Mouse (Mus musculus) testis, adult 2 months (tissue): ENCODE measurements at regions not wholly inside any gene's neighbourhood (a gene's known extent, or its start where the extent isn't known, plus 50 kb on each side); places are given as distances from the start of the nearest gene placed in this dataset.
"Not testable (repeated sequence)": the region's sequence is repeated elsewhere in the genome, so short reads cannot be mapped to it uniquely, and the experiment has no call there.

Experiments
- H3K27ac ChIP-seq: fragments of 200-500 bp; 2 replicates; pipeline ENCODE4 v1.5.1; 2012; ENCODE audit warnings: low read depth, low read length; ENCODE audit not compliant: control insufficient read depth, insufficient read depth
- H3K27me3 ChIP-seq: fragments of 200-500 bp; 2 replicates; pipeline ENCODE4 v1.6.1; 2012; ENCODE audit warnings: mild to moderate bottlenecking, low read length, moderate library complexity; ENCODE audit not compliant: control insufficient read depth, insufficient read depth
- H3K36me3 ChIP-seq: fragments of 200-500 bp; 2 replicates; pipeline ENCODE4 v1.6.1; 2012; ENCODE audit warnings: mild to moderate bottlenecking, low read length; ENCODE audit not compliant: control insufficient read depth, insufficient read depth
- H3K4me1 ChIP-seq: fragments of 200-500 bp; 2 replicates; pipeline ENCODE4 v1.6.1; 2012; ENCODE audit warnings: low read length; ENCODE audit not compliant: control insufficient read depth, insufficient read depth
- H3K4me3 ChIP-seq: fragments of 200-500 bp; 2 replicates; pipeline ENCODE4 v1.5.1; 2012; ENCODE audit warnings: low read depth, mild to moderate bottlenecking, low read length, moderate library complexity, mixed read lengths; ENCODE audit not compliant: control insufficient read depth
- CTCF ChIP-seq: fragments of 200-500 bp; IDR thresholded peaks from 2 replicates; pipeline ENCODE4 v1.5.1; 2012; ENCODE audit warnings: low read depth, mild to moderate bottlenecking, inconsistent platforms, low read length, moderate library complexity; ENCODE audit not compliant: control insufficient read depth, insufficient read depth, insufficient replicate concordance
- POLR2A ChIP-seq: fragments of 200-500 bp; IDR thresholded peaks from 2 replicates; pipeline ENCODE4 v1.6.1; 2012; ENCODE audit warnings: low read depth, mild to moderate bottlenecking, inconsistent platforms, low read length, moderate library complexity; ENCODE audit not compliant: control insufficient read depth

- no peaks in the 10 kb centered on the region for H3K4me1 ChIP-seq
- TF ChIP-seq CTCF (no peak), POLR2A (no peak)
- H3K4me3 ChIP-seq: no peak overlapping the region
- no peaks in the 10 kb centered on the region for H3K36me3 ChIP-seq
- H3K27ac ChIP-seq: no peak overlapping the region
- H3K27me3 ChIP-seq: no peaks in the 10 kb centered on the region
Measured at GRCm38 (mm10) chr4:7853121-7853782, 385.6 kb downstream of the Car8 start.

GRCm38 (mm10) chr4:7852006-7852615, 386.7 kb downstream of the Car8 start:
- no peaks in the 10 kb centered on the region for H3K4me1 ChIP-seq
- no peaks in the 10 kb centered on the region for H3K36me3 ChIP-seq
- TF ChIP-seq CTCF: no peak
- no peak for TF ChIP-seq POLR2A
- H3K4me3 ChIP-seq: no peak overlapping the region
- H3K27me3 ChIP-seq: no peaks in the 10 kb centered on the region
- H3K27ac ChIP-seq: no peak overlapping the region

- H3K36me3 ChIP-seq: no peaks in the 10 kb centered on the region
- no peak overlapping the region for H3K4me3 ChIP-seq
- TF ChIP-seq CTCF (no peak), POLR2A (no peak)
- no peaks in the 10 kb centered on the region for H3K27me3 ChIP-seq
- H3K4me1 ChIP-seq: no peaks in the 10 kb centered on the region
- H3K27ac ChIP-seq: no peak overlapping the region
Measured at GRCm38 (mm10) chr4:7847411-7847810, 391.4 kb downstream of the Car8 start.

GRCm38 (mm10) chr4:7829126-7829525, 409.7 kb downstream of the Car8 start:
- TF ChIP-seq POLR2A (no peak), CTCF (no peak)

GRCm38 (mm10) chr4:7819847-7820246, 419.0 kb downstream of the Car8 start:
- no peak overlapping the region for H3K27ac ChIP-seq
- no peak overlapping the region for H3K4me3 ChIP-seq
- H3K27me3 ChIP-seq: no peaks in the 10 kb centered on the region
- H3K36me3 ChIP-seq: no peaks in the 10 kb centered on the region
- TF ChIP-seq POLR2A (no peak), CTCF (no peak)
- H3K4me1 ChIP-seq: no peaks in the 10 kb centered on the region

More at GRCm38 (mm10) chr4:7829126-7829525, 409.7 kb downstream of the Car8 start:
- H3K27ac ChIP-seq: no peak overlapping the region
- H3K4me3 ChIP-seq: no peak overlapping the region
- no peaks in the 10 kb centered on the region for H3K36me3 ChIP-seq
- H3K4me1 ChIP-seq: no peaks in the 10 kb centered on the region
- no peaks in the 10 kb centered on the region for H3K27me3 ChIP-seq

DNA sequence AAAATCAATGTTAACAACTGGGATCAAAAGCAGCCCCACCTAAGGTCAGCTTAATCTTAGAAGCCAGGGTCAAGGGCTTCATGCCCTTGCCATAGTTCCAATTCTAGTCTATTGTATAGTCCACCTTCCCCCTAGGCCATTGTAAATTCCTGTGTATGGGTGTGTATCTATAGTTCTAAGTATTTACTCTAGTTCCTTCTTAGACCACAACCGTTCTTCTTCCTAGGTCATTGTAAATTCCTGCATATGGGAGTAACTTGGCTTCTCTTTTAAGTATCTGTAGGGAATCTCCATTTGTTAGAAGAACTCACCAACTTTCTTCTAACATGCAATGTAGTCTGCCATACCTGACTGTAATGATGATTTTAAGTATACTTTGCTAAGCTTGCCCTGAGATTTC, 461.1 kb downstream of the Car8 start:
- not testable (repeated sequence) for H3K4me3 ChIP-seq, H3K36me3 ChIP-seq, H3K27ac ChIP-seq, H3K27me3 ChIP-seq, H3K4me1 ChIP-seq

GRCm38 (mm10) chr4:7755473-7755872, 483.4 kb downstream of the Car8 start:
- Histone ChIP-seq H3K4me1 (no peaks in the 10 kb centered on the region), H3K36me3 (no peaks in the 10 kb centered on the region), H3K27ac (no peak overlapping the region), H3K27me3 (no peaks in the 10 kb centered on the region), H3K4me3 (no peak overlapping the region)
- TF ChIP-seq POLR2A: no peak
- TF ChIP-seq CTCF: no peak
